ENCODE assay signal across 8 mouse cellular contexts in the genomic region with DNA sequence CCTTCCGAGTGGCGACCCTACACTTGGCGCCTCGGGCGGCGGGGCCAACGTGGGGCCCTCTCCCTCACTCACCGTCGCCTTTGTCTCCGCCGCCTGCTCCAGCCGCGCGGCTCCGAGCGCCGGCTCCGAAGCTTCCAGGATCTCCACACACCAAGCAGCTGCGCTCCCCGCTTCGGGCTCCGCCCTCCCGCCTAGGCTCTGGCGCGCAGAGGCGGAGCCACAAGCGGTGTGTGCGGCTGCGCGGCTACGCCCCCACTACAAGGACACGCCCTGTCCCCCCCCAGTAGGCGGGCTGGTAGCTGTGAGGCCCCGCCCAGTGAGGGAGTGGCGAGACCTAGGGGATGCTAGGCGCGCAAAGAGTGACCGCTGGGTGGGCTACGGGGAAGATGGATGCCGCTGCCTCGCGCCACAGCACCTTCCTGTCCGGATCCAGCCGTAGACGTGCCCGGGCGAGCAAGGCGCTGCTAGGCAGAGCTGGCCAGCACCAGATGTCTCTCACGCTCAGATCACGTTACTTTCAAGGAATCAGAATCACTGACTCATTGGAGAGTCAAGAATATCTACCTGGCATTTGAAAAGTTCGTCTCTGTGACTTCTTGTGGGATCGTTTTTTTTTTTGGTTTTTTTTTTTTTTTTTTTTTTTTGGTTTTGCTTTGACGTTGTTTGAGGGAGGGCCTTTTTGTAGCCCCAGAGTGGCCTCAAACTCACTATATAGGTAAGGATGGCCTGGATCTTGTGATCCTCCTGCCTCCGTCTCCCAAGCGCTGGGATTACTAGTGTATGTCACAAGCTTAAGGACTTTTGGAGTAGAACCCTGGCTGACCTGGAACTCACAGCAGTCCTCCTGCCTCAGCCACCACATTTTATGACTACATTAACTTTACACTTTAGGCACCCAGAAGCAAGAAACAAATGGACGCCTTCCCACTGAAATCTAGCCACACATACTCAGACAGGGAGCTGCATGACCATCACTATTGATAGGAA. TPM values are rescaled to one million over a fixed set of nuclear protein-coding genes. Genes with fewer than 3 reads are reported as not detected.
DNase-seq lines count a peak whose midpoint lies in the region; ATAC-seq lines count a peak whose summit lies in the region.

A gene (minus strand): TSS at position 188 of the 987 bp plus-strand sequence.

- ATAC-seq in inflammation-experienced regulatory T-cells, adult 6 months, result peak; percentile 93
- ATAC-seq in megakaryocyte-erythroid progenitor cell, adult 5-6 weeks (replicated peaks; ENCODE audit: low FRiP score, low TSS enrichment, poor library complexity, severe bottlenecking), result peak; percentile 97

- DNase-seq in adrenal gland, adult (ENCODE audit: inconsistent age in 2 of 2, low spot score in 1 of 2), result peak; percentile 97 to 99
- DNase-seq in embryo, embryonic 10.5 days (ENCODE audit: low spot score), result peak; percentile 99
- peak; percentile 96 for DNase-seq in gastrocnemius, postnatal 14 days
- DNase-seq in left cerebral cortex, postnatal 10 days (ENCODE audit: extremely low spot score in 1 of 2, low spot score in 2 of 2), result peak; percentile 95 to 97
- DNase-seq in right cerebral cortex, postnatal 25 days, result peak; percentile 98
- DNase-seq in urinary bladder, postnatal 4 days (ENCODE audit: low spot score in 2 of 2), result peak; percentile 95

- intact Hi-C loops in gastrocnemius, postnatal 14 days (cut with DNase I; ENCODE audit: low total_unique reads), result no loop called here
- intact Hi-C loops in left cerebral cortex, postnatal 10 days (cut with DNase I), result loop anchor here (2.0 to 5.0 kb wide), 3 partner anchors 55 to 73 kb away; a partner anchor contains a TSS

RNA-seq across cellular contexts. Expression of the gene that starts here (rescaled TPM):
- 10 to 100 TPM; 15.6 to 18.8 TPM for total RNA-seq in gastrocnemius, postnatal 14 days (2021)
- 100 to 1,000 TPM; 243 to 360 (median 322) TPM for polyA plus RNA-seq in inflammation-experienced regulatory T-cells, adult 6 months (2017; shearing (Covaris generic))
- total RNA-seq in left cerebral cortex, postnatal 10 days (2021), result 100 to 1,000 TPM; 180 to 182 TPM
- 27.9 and 28.2 TPM in 2 replicates for total RNA-seq in megakaryocyte-erythroid progenitor cell, adult 5-6 weeks (2014; fragmentation: Nextera tagmentation)
- total RNA-seq in megakaryocyte-erythroid progenitor cell, adult 5-6 weeks (2017), result 33.2 and 50.7 TPM in 2 replicates

Comparison
In these comparisons a context has a peak if more than half of its experiments do, and no peak if none do; other contexts are left out.
1. Peak in every context shown above with its lines: DNase-seq and ATAC-seq.